Mouse (Mus musculus): ENCODE measurements around the gene Hsdl2.

DNA sequence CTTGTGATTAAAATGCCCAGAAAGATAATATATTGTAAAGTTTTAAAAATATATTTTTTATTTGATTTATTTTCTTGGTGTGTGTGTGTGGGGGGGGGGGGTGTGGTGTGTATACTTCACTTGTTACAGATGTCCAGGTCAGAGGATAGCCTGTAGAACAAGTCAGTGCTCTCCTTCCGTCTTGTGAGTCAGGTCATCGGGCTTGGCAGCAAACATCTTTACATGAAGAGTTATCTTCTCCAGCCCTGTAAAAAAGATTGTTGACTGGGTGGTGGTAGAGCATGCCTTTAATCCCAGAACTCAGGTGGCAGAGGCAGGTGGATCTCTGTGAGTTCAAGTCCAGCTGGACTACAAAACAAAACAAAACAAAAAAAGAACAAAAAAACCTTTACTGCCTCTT, 64.2 kb downstream of the Hsdl2 start:
- TF ChIP-seq CTCF (IDR thresholded peaks at IDR 0.05; ENCODE audit: borderline replicate concordance, control insufficient read depth, extremely low read depth, insufficient read depth, low read length, poor library complexity) (no peak), POLR2A (IDR thresholded peaks at IDR 0.05; ENCODE audit: control insufficient read depth, extremely low read depth, insufficient read depth, low read length, poor library complexity) (no peak)

Data from thymus, adult 2 months (tissue).